Mouse (Mus musculus): ENCODE results near the gene Prkn. TPM values are rescaled to one million over a fixed set of nuclear protein-coding genes. Genes with fewer than 3 reads are reported as not detected.

The Prkn gene
- polyA plus RNA-seq, 1 experiment from 2014 or later: 0.68 TPM

GRCm38 (mm10) chr17:11885601-11886000 lies 1045.4 kb downstream of the Prkn start:
- Histone ChIP-seq H3K27me3 (ENCODE audit: low read depth, poor library complexity, severe bottlenecking) (no peaks in the 10 kb centered on the region), H3K36me3 (no peaks in the 10 kb centered on the region), H3K4me1 (no peaks in the 10 kb centered on the region), H3K9me3 (replicated peaks) (no peaks in the 10 kb centered on the region), H3K27ac (replicated peaks) (no peak overlapping the region), H3K4me3 (no peak overlapping the region)
- WGBS: 92% methylated on average over 6 of the region's 6 CpGs
- no peak for DNase-seq (ENCODE audit: low spot score)

- no peak overlapping the region for H3K4me3 ChIP-seq
- H3K27ac ChIP-seq (replicated peaks): no peak overlapping the region
- H3K9me3 ChIP-seq (replicated peaks): no peaks in the 10 kb centered on the region
- H3K27me3 ChIP-seq (ENCODE audit: low read depth, poor library complexity, severe bottlenecking): no peaks in the 10 kb centered on the region
- H3K4me1 ChIP-seq: no peaks in the 10 kb centered on the region
- no peaks in the 10 kb centered on the region for H3K36me3 ChIP-seq
- 80% methylated on average over 4 of the region's 4 CpGs for WGBS
- no peak for DNase-seq (ENCODE audit: low spot score)
Measured at GRCm38 (mm10) chr17:11886963-11887362, 1046.8 kb downstream of the Prkn start.

GRCm38 (mm10) chr17:11887591-11888205 lies 1047.5 kb downstream of the Prkn start:
- DNase-seq (ENCODE audit: low spot score): no peak
- 76% methylated on average over 12 of the region's 12 CpGs for WGBS

GRCm38 (mm10) chr17:11888806-11889205 lies 1048.6 kb downstream of the Prkn start:
- no peaks in the 10 kb centered on the region for H3K36me3 ChIP-seq
- no peak overlapping the region for H3K4me3 ChIP-seq
- H3K27me3 ChIP-seq (ENCODE audit: low read depth, poor library complexity, severe bottlenecking): no peaks in the 10 kb centered on the region
- 86% methylated on average over 5 of the region's 5 CpGs for WGBS
- H3K27ac ChIP-seq (replicated peaks): no peak overlapping the region
- no peak for DNase-seq (ENCODE audit: low spot score)
- no peaks in the 10 kb centered on the region for H3K4me1 ChIP-seq
- no peaks in the 10 kb centered on the region for H3K9me3 ChIP-seq (replicated peaks)

More at GRCm38 (mm10) chr17:11887591-11888205, 1047.5 kb downstream of the Prkn start:
- H3K4me1 ChIP-seq: no peaks in the 10 kb centered on the region
- H3K4me3 ChIP-seq: no peak overlapping the region
- H3K27ac ChIP-seq (replicated peaks): no peak overlapping the region
- H3K9me3 ChIP-seq (replicated peaks): no peaks in the 10 kb centered on the region
- no peaks in the 10 kb centered on the region for H3K36me3 ChIP-seq
- H3K27me3 ChIP-seq (ENCODE audit: low read depth, poor library complexity, severe bottlenecking): no peaks in the 10 kb centered on the region

DNA sequence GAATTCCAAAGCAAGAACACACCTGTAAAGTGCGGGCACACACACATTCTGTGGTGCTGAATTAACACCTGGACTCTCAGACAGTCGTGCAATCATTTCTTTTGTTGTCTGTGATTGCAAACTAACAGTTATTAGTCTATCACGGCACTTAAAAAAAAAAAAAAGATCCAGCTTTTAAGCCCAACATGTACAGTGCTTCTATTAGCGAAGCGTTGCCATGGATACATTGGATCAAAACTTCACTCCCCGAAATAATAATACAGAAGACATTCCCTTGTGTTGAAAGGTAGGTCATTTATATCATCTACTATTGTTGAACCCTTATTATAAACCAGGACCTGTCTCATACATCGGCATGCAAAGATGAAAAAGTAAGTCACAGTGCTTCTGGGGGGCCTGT lies 1060.1 kb downstream of the Prkn start:
- H3K27me3 ChIP-seq (ENCODE audit: low read depth, poor library complexity, severe bottlenecking): no peaks in the 10 kb centered on the region
- DNase-seq (ENCODE audit: low spot score): no peak
- WGBS: 91% methylated on average over 7 of the region's 7 CpGs

DNA sequence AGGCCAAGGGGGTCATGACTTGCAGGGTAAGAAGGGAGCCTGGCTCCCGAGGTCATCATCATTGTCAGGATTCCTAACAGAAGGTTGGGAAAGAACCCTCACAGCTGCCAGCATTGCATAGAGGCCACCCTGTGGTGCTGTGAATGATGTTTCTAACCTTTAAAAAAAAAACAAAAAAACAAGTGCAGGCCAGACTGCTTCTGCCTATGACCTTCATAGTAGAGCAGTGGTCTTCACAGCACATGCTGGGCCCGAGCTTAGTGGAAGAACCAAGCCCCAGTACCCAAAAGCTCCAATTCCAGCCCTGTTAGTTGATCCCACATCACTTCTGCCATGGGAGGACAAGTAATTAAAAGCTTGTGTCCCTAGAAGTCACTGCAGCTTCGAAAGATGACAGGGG lies 1061.5 kb downstream of the Prkn start:
- DNase-seq (ENCODE audit: low spot score): no peak
- WGBS: 72% methylated on average over 3 of the region's 3 CpGs
- Histone ChIP-seq H3K27me3 (ENCODE audit: low read depth, poor library complexity, severe bottlenecking) (no peaks in the 10 kb centered on the region), H3K4me3 (no peak overlapping the region), H3K36me3 (no peaks in the 10 kb centered on the region), H3K27ac (replicated peaks) (no peak overlapping the region), H3K9me3 (replicated peaks) (no peaks in the 10 kb centered on the region), H3K4me1 (no peaks in the 10 kb centered on the region)

More for the DNA sequence above, 1060.1 kb downstream of the Prkn start:
- H3K36me3 ChIP-seq: no peaks in the 10 kb centered on the region
- H3K9me3 ChIP-seq (replicated peaks): no peaks in the 10 kb centered on the region
- no peak overlapping the region for H3K4me3 ChIP-seq
- H3K4me1 ChIP-seq: no peaks in the 10 kb centered on the region
- H3K27ac ChIP-seq (replicated peaks): no peak overlapping the region

DNA sequence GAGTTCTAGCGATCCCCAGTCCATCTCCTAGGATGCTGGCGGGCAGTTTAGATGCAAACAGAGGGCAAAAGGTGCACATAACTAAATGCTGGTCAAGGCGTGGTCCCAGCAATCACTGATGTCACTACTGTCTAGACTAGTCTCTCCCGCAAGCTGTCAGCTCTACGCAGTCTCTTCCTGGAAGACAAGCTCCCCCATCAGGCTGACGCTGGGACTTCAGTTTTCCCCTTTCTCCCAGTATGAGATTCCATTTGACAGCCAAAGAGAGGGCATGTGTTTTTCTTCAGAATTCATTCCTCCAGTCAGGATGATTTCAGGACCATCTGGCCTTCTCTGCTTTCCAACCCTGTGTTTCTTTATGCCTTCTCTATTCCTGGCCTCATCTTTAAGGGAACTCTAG lies 1062.8 kb downstream of the Prkn start:
- DNase-seq (ENCODE audit: low spot score): peak; percentile 22
- no peaks in the 10 kb centered on the region for H3K4me1 ChIP-seq
- 37% methylated on average over 6 of the region's 6 CpGs for WGBS
- no peak overlapping the region for H3K27ac ChIP-seq (replicated peaks)
- H3K4me3 ChIP-seq: no peak overlapping the region
- H3K9me3 ChIP-seq (replicated peaks): no peaks in the 10 kb centered on the region
- H3K36me3 ChIP-seq: no peaks in the 10 kb centered on the region
- no peaks in the 10 kb centered on the region for H3K27me3 ChIP-seq (ENCODE audit: low read depth, poor library complexity, severe bottlenecking)

DNA sequence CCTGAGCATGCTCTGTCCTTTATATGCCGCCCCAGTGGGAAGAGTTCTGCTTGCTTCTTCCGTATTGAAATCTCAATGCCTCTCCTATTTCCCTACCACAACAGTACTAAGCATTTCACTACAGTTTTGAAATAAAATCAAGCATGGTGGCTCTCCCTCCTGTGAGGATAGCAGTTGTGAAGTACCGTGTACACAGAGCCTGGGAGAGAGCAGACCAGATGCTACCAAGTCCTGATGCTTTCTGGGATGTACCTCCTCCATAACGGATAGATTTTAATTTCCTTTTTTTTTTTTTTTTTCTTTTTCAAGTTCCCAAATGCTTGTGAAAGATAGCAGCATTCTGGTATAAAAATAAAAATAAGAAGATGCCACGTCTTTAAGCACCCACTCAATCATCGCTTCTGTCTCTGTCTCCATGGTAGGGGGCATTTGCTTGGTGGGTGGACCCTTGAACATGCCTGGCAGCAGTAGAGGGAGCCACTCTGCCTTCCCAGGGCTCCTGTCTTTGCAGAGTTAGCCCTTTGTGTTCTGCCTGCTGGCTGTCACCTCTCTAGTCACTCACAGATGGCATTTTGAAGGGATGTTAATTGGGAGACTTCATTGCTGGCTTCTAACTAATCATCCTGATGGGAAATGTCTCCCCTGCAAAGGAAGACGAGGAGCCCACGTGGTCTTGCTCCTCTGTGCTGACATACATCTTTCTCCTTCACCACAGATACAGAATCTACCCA lies 1070.6 kb downstream of the Prkn start:
- no peaks in the 10 kb centered on the region for H3K9me3 ChIP-seq (replicated peaks)
- H3K36me3 ChIP-seq: no peaks in the 10 kb centered on the region
- no peak for DNase-seq (ENCODE audit: low spot score)
- H3K4me3 ChIP-seq: no peak overlapping the region
- WGBS: 75% methylated on average over 8 of the region's 8 CpGs
- peaks cover 17% of the 10 kb centered on the region for H3K4me1 ChIP-seq
- H3K27ac ChIP-seq (replicated peaks): no peak overlapping the region
- H3K27me3 ChIP-seq (ENCODE audit: low read depth, poor library complexity, severe bottlenecking): peaks cover 43% of the 10 kb centered on the region

GRCm38 (mm10) chr17:11912136-11912535 lies 1072.0 kb downstream of the Prkn start:
- WGBS: 78% methylated on average over 4 of the region's 4 CpGs
- H3K4me1 ChIP-seq: peaks cover 17% of the 10 kb centered on the region
- no peaks in the 10 kb centered on the region for H3K9me3 ChIP-seq (replicated peaks)
- no peaks in the 10 kb centered on the region for H3K36me3 ChIP-seq
- peaks cover 45% of the 10 kb centered on the region for H3K27me3 ChIP-seq (ENCODE audit: low read depth, poor library complexity, severe bottlenecking)
- no peak for DNase-seq (ENCODE audit: low spot score)
- no peak overlapping the region for H3K27ac ChIP-seq (replicated peaks)
- no peak overlapping the region for H3K4me3 ChIP-seq

GRCm38 (mm10) chr17:11912872-11913365 lies 1072.7 kb downstream of the Prkn start:
- WGBS: under 1% methylated on average over 19 of the region's 19 CpGs
- DNase-seq (ENCODE audit: low spot score): peak; percentile 67
- Histone ChIP-seq H3K27ac (replicated peaks) (peak overlapping the region; percentile 67), H3K4me1 (peaks cover 17% of the 10 kb centered on the region), H3K36me3 (no peaks in the 10 kb centered on the region), H3K4me3 (peak overlapping the region; percentile 45), H3K27me3 (ENCODE audit: low read depth, poor library complexity, severe bottlenecking) (peaks cover 45% of the 10 kb centered on the region), H3K9me3 (replicated peaks) (no peaks in the 10 kb centered on the region)

- DNase-seq (ENCODE audit: low spot score): no peak
- H3K4me3 ChIP-seq: peak overlapping the region; percentile 45
- WGBS: 19% methylated on average over 8 of the region's 8 CpGs
- no peak overlapping the region for H3K27ac ChIP-seq (replicated peaks)
- no peaks in the 10 kb centered on the region for H3K36me3 ChIP-seq
- H3K4me1 ChIP-seq: peaks cover 17% of the 10 kb centered on the region
- H3K27me3 ChIP-seq (ENCODE audit: low read depth, poor library complexity, severe bottlenecking): peaks cover 45% of the 10 kb centered on the region
- no peaks in the 10 kb centered on the region for H3K9me3 ChIP-seq (replicated peaks)
Measured at GRCm38 (mm10) chr17:11913620-11914019, 1073.4 kb downstream of the Prkn start.

DNA sequence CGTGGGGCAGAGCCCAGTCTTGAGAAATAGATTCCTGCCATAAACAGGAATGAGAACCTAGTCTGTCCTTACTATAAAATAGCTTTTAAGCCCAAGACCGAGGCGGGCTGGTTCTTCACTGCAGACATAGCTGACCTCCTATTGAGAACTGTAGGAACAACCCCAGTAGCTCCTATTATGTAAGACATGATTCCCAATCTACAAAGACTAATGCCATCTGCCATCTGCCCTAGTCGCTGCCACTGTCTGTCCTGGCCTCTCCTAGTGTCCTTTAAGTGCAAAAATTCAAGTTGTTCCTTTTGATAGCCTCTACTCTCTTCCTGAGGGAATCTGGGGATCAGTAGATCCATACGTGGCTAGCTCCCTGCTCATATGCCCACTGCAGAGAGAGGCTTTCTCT lies 1074.3 kb downstream of the Prkn start:
- no peak overlapping the region for H3K4me3 ChIP-seq
- H3K27ac ChIP-seq (replicated peaks): no peak overlapping the region
- H3K9me3 ChIP-seq (replicated peaks): no peaks in the 10 kb centered on the region
- H3K4me1 ChIP-seq: peaks cover 17% of the 10 kb centered on the region
- DNase-seq (ENCODE audit: low spot score): no peak
- H3K27me3 ChIP-seq (ENCODE audit: low read depth, poor library complexity, severe bottlenecking): peaks cover 45% of the 10 kb centered on the region
- 69% methylated on average over 5 of the region's 5 CpGs for WGBS
- H3K36me3 ChIP-seq: no peaks in the 10 kb centered on the region

GRCm38 (mm10) chr17:11918123-11918801 lies 1078.1 kb downstream of the Prkn start:
- peaks cover 24% of the 10 kb centered on the region for H3K27me3 ChIP-seq (ENCODE audit: low read depth, poor library complexity, severe bottlenecking)
- H3K27ac ChIP-seq (replicated peaks): no peak overlapping the region
- WGBS: 60% methylated on average over 12 of the region's 12 CpGs
- no peaks in the 10 kb centered on the region for H3K36me3 ChIP-seq
- no peaks in the 10 kb centered on the region for H3K9me3 ChIP-seq (replicated peaks)
- peaks cover 9% of the 10 kb centered on the region for H3K4me1 ChIP-seq
- DNase-seq (ENCODE audit: low spot score): peak; percentile 30
- H3K4me3 ChIP-seq: no peak overlapping the region

All from midbrain, embryonic 10.5 days (tissue).